Mouse (Mus musculus) retina, postnatal 7 days (tissue): Measurements from ENCODE around the gene Zfp286.
"Not testable (repeated sequence)": the region's sequence is repeated elsewhere in the genome, so short reads cannot be mapped to it uniquely, and the experiment has no call there.

Experiments used
- DNase-seq: peaks from one replicate; pipeline ENCODE4 v3.0.0-alpha.2; 2012; ENCODE audit warnings: low read depth, low spot score

Gene Zfp286

GRCm38 (mm10) chr11:62804119-62804518 lies 14.9 kb upstream of the Zfp286 start:
- no peak for DNase-seq

- no peak for DNase-seq
Observed at GRCm38 (mm10) chr11:62789617-62789936, 315 bp upstream of the Zfp286 start.

GRCm38 (mm10) chr11:62776510-62776909 lies 12.8 kb downstream of the Zfp286 start:
- no peak for DNase-seq

GRCm38 (mm10) chr11:62760755-62761457 lies 28.4 kb downstream of the Zfp286 start:
- no peak for DNase-seq

- DNase-seq, result no peak
Observed at GRCm38 (mm10) chr11:62758491-62758890, 30.8 kb downstream of the Zfp286 start.

- no peak for DNase-seq
Observed at GRCm38 (mm10) chr11:62757906-62758305, 31.4 kb downstream of the Zfp286 start.

- no peak for DNase-seq
Observed at GRCm38 (mm10) chr11:62757143-62757507, 32.1 kb downstream of the Zfp286 start.

- DNase-seq, result peak; percentile 92
Observed at GRCm38 (mm10) chr11:62756456-62757142, 32.7 kb downstream of the Zfp286 start.

GRCm38 (mm10) chr11:62752780-62753179 lies 36.5 kb downstream of the Zfp286 start, which contains the start of gene Gm10428:
Gm10428 (plus strand) TSS chr11:62753100.
- DNase-seq, result no peak

- no peak for DNase-seq
Observed at GRCm38 (mm10) chr11:62752191-62752590, 37.1 kb downstream of the Zfp286 start.

- not testable (repeated sequence) for DNase-seq
Observed at GRCm38 (mm10) chr11:62749445-62749844, 39.8 kb downstream of the Zfp286 start.

GRCm38 (mm10) chr11:62748062-62748461 lies 41.2 kb downstream of the Zfp286 start:
- no peak for DNase-seq

- DNase-seq, result no peak
Observed at GRCm38 (mm10) chr11:62747227-62747626, 42.0 kb downstream of the Zfp286 start.

- peak; percentile 41 for DNase-seq
Observed at GRCm38 (mm10) chr11:62746001-62746533, 43.2 kb downstream of the Zfp286 start.

GRCm38 (mm10) chr11:62744103-62744502 lies 45.2 kb downstream of the Zfp286 start:
- peak; percentile 56 for DNase-seq

GRCm38 (mm10) chr11:62742261-62742957 lies 46.9 kb downstream of the Zfp286 start:
- DNase-seq, result no peak

GRCm38 (mm10) chr11:62741186-62741585 lies 48.1 kb downstream of the Zfp286 start:
- DNase-seq, result no peak

- no peak for DNase-seq
Observed at GRCm38 (mm10) chr11:62732665-62733064, 56.6 kb downstream of the Zfp286 start.

GRCm38 (mm10) chr11:62732022-62732387 lies 57.3 kb downstream of the Zfp286 start:
- DNase-seq, result no peak

GRCm38 (mm10) chr11:62731311-62732021 lies 57.8 kb downstream of the Zfp286 start, which contains the start of gene Zfp287:
Zfp287 (minus strand) TSS chr11:62731905.
- peak; percentile 84 for DNase-seq

GRCm38 (mm10) chr11:62728276-62728675 lies 61.0 kb downstream of the Zfp286 start:
- no peak for DNase-seq

GRCm38 (mm10) chr11:62710657-62711056 lies 78.6 kb downstream of the Zfp286 start:
- no peak for DNase-seq
